Mouse (Mus musculus): ENCODE measurements around the gene Ankmy1. TPM values are rescaled to one million over a fixed set of nuclear protein-coding genes. Genes with fewer than 3 reads are reported as not detected.

The Ankmy1 gene
- total and polyA plus RNA-seq, 3 experiments = 0.07 to 0.13 TPM; not detected in 1

- no peak overlapping the region for H3K9ac ChIP-seq (ENCODE audit: insufficient read depth, low read depth)
- in situ Hi-C loops (cut with MboI; ENCODE audit: low pct_ligation_motif_present, low pct_unique_long_range_greater_than_20kb, low sequenced_read_pairs) (no loop called here), dilution Hi-C loops (cut with MboI; ENCODE audit: extremely low pct_ligation_motif_present, extremely low pct_unique_long_range_greater_than_20kb, low sequenced_read_pairs) (no loop called here)
- no peak for DNase-seq (ENCODE audit: extremely low read depth)
- no peaks in the 10 kb centered on the region for H3K79me2 ChIP-seq (replicated peaks; ENCODE audit: control insufficient read depth, extremely low read depth, insufficient read depth, poor library complexity, severe bottlenecking)
- TF ChIP-seq TCF12 (IDR thresholded peaks at IDR 0.05; ENCODE audit: low read depth, low read length) (0 out of 2 replicates have a peak, but pooled peaks have one; percentile 4), CHD1 (IDR thresholded peaks at IDR 0.05; ENCODE audit: low read depth, low read length) (no peak), SIN3A (IDR thresholded peaks at IDR 0.05; ENCODE audit: low read length) (no peak), MXI1 (IDR thresholded peaks at IDR 0.05; ENCODE audit: low read depth, low read length) (no peak), POLR2A (IDR thresholded peaks at IDR 0.05; ENCODE audit: low read depth, low read length) (no peak), MYC (IDR thresholded peaks at IDR 0.05; ENCODE audit: low read depth, low read length) (0 out of 2 replicates have a peak, but pooled peaks have one; percentile 37), USF2 (conservative IDR thresholded peaks at IDR 0.05; ENCODE audit: low read depth, low read length) (no peak), EP300 (IDR thresholded peaks at IDR 0.05; ENCODE audit: low read length) (peak; percentile 62), KAT2A (IDR thresholded peaks at IDR 0.05; ENCODE audit: insufficient replicate concordance, low read length) (no peak), JUN (IDR thresholded peaks at IDR 0.05; ENCODE audit: insufficient read depth, low read depth, low read length) (no peak), E2F4 (IDR thresholded peaks at IDR 0.05; ENCODE audit: insufficient replicate concordance, low read depth, low read length) (no peak), ZNF384 (IDR thresholded peaks at IDR 0.05; ENCODE audit: low read depth, low read length) (peak; percentile 55), ETS1 (conservative IDR thresholded peaks at IDR 0.05; ENCODE audit: low read depth, low read length) (peak; percentile 22; the same call in 1 of the 2 replicates), USF1 (IDR thresholded peaks at IDR 0.05; ENCODE audit: low read depth, low read length) (no peak), IRF4 (IDR thresholded peaks at IDR 0.05; ENCODE audit: low read depth, low read length) (peak; percentile 68), MAZ (IDR thresholded peaks at IDR 0.05; ENCODE audit: low read depth, low read length) (no peak)
- H3K27me3 ChIP-seq (replicated peaks) = peaks cover 21% of the 10 kb centered on the region
- peak overlapping the region; percentile 92; the same call in 1 of the 2 replicates for H3K4me2 ChIP-seq (ENCODE audit: insufficient read depth, low read depth, poor library complexity, severe bottlenecking)
- peaks cover 2% of the 10 kb centered on the region for H3K9me3 ChIP-seq (replicated peaks; ENCODE audit: low read length)
- peaks cover 10 to 26% of the 10 kb centered on the region in 2 experiments for H3K4me1 ChIP-seq (ENCODE audit: control insufficient read depth in 1 of 2, insufficient read depth in 2 of 2)
- H3K36me3 ChIP-seq (replicated peaks in 1 of 2; ENCODE audit: control insufficient read depth in 1 of 2, insufficient read depth in 1 of 2, low read length in 1 of 2) = peaks cover 0 to 7% of the 10 kb centered on the region in 2 experiments
- H3K4me3 ChIP-seq (replicated peaks in 1 of 3; ENCODE audit: low read depth in 2 of 3, low read length in 2 of 3, poor library complexity in 1 of 3) = peak overlapping the region in 1 of 3 experiments; percentile 9
- 0 out of 2 replicates have a peak overlapping the region, but pooled peaks have one; percentile 42 for H3K27ac ChIP-seq (ENCODE audit: insufficient read depth, low read depth)
Observed at GRCm38 (mm10) chr1:92905703-92906310, 3.1 kb upstream of the Ankmy1 start.

- Histone ChIP-seq H3K4me1 (ENCODE audit: control insufficient read depth in 1 of 2, insufficient read depth in 2 of 2) (peaks cover 10 to 24% of the 10 kb centered on the region in 2 experiments), H3K27ac (ENCODE audit: insufficient read depth, low read depth) (no peak overlapping the region), H3K9me3 (replicated peaks; ENCODE audit: low read length) (peaks cover 2% of the 10 kb centered on the region), H3K9ac (ENCODE audit: insufficient read depth, low read depth) (no peak overlapping the region), H3K36me3 (replicated peaks in 1 of 2; ENCODE audit: control insufficient read depth in 1 of 2, insufficient read depth in 1 of 2, low read length in 1 of 2) (peaks cover 0 to 7% of the 10 kb centered on the region in 2 experiments), H3K79me2 (replicated peaks; ENCODE audit: control insufficient read depth, extremely low read depth, insufficient read depth, poor library complexity, severe bottlenecking) (no peaks in the 10 kb centered on the region), H3K4me2 (ENCODE audit: insufficient read depth, low read depth, poor library complexity, severe bottlenecking) (no peak overlapping the region), H3K4me3 (replicated peaks in 1 of 3; ENCODE audit: low read depth in 2 of 3, low read length in 2 of 3, poor library complexity in 1 of 3) (no peak overlapping the region), H3K27me3 (replicated peaks) (peaks cover 27% of the 10 kb centered on the region)
- in situ Hi-C loops (cut with MboI; ENCODE audit: low pct_ligation_motif_present, low pct_unique_long_range_greater_than_20kb, low sequenced_read_pairs) (no loop called here), dilution Hi-C loops (cut with MboI; ENCODE audit: extremely low pct_ligation_motif_present, extremely low pct_unique_long_range_greater_than_20kb, low sequenced_read_pairs) (no loop called here)
- no peak for DNase-seq (ENCODE audit: extremely low read depth)
- TF ChIP-seq ZNF384 (IDR thresholded peaks at IDR 0.05; ENCODE audit: low read depth, low read length) (no peak), MAX (IDR thresholded peaks at IDR 0.05; ENCODE audit: low read length) (no peak), KAT2A (IDR thresholded peaks at IDR 0.05; ENCODE audit: insufficient replicate concordance, low read length) (no peak), CTCF (conservative IDR thresholded peaks at IDR 0.05 in 1 of 2, IDR thresholded peaks at IDR 0.05 in 1 of 2; ENCODE audit: low read depth in 2 of 2, low read length in 2 of 2) (no peak), MXI1 (IDR thresholded peaks at IDR 0.05; ENCODE audit: low read depth, low read length) (no peak), RAD21 (IDR thresholded peaks at IDR 0.05; ENCODE audit: low read depth, low read length) (no peak), USF1 (IDR thresholded peaks at IDR 0.05; ENCODE audit: low read depth, low read length) (no peak), ZMIZ1 (IDR thresholded peaks at IDR 0.05; ENCODE audit: low read depth, low read length) (no peak), MAFK (IDR thresholded peaks at IDR 0.05; ENCODE audit: insufficient replicate concordance, low read length) (no peak), E2F4 (IDR thresholded peaks at IDR 0.05; ENCODE audit: insufficient replicate concordance, low read depth, low read length) (no peak), SIN3A (IDR thresholded peaks at IDR 0.05; ENCODE audit: low read length) (no peak), ETS1 (conservative IDR thresholded peaks at IDR 0.05; ENCODE audit: low read depth, low read length) (no peak), SMC3 (IDR thresholded peaks at IDR 0.05; ENCODE audit: low read depth, low read length) (no peak), RCOR1 (conservative IDR thresholded peaks at IDR 0.05; ENCODE audit: low read depth, low read length) (no peak), UBTF (IDR thresholded peaks at IDR 0.05; ENCODE audit: low read depth, low read length) (no peak), EP300 (IDR thresholded peaks at IDR 0.05; ENCODE audit: low read length) (no peak), GABPA (IDR thresholded peaks at IDR 0.05; ENCODE audit: insufficient replicate concordance, low read depth, low read length) (no peak), ZKSCAN1 (IDR thresholded peaks at IDR 0.05; ENCODE audit: borderline replicate concordance, low read depth, low read length) (no peak)
Observed at GRCm38 (mm10) chr1:92903627-92904026, 921 bp upstream of the Ankmy1 start.
